Mouse (Mus musculus) regulatory T cell (primary cell): ENCODE data around the gene Gnptab.

Experiments used
- in situ Hi-C: fragments of 300-600 bp; cut with MboI, MseI; formaldehyde crosslinking; loops from one replicate; pipeline ENCODE4 v1.15.1; 2025; ENCODE audit warnings: high pct_unique_total_duplicates

The Gnptab gene

DNA sequence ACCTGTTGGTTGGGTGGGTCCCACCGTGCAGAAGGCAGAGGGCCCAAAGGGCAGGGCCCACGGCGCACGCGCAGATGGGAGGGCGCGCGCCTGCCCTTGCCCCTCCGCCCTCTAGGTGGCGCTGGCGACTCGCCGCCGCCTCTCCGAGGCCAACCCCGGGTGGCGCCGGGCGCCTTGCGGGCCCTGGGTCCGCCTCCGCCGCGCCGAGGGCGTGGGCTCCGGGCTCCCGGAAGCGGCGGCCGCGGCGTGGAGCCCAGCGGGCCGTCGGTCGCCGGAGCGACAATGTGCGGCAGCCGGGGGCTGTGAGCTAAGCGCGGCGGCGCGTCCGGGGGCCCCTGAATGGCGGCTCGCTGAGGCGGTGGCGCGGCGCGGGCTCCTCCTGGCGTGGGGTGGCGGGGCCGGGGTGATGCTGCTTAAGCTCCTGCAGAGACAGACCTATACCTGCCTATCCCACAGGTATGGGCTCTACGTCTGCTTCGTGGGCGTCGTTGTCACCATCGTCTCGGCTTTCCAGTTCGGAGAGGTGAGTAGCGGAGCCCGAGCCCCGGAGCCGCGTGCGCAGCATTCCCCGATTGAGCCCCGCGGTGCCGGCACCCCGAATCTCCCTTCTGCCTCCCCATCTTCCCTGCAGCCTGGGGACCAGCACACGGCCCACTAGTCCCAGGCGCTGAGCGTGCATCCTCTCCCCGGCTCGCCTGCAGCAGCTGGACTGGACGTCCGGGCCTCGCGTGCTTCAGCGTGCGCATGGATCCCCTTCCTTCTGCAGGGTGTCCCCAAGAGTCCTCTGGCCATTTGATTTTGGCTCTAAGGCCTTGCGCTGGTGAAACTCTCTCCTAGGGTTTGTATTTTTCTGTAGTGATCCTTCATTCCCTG, at the start of gene Gnptab, which contains the start of gene Dram1:
TSS of gene Gnptab (plus strand) at position 120 of the 873 bp plus-strand sequence.
TSS of gene Dram1 (minus strand) at position 68 of the 873 bp plus-strand sequence.
- in situ Hi-C loops: loop anchor here (5.0 to 10.0 kb wide), 3 partner anchors 43 to 446 kb away; partner anchors contain the start of gene Utp20

DNA sequence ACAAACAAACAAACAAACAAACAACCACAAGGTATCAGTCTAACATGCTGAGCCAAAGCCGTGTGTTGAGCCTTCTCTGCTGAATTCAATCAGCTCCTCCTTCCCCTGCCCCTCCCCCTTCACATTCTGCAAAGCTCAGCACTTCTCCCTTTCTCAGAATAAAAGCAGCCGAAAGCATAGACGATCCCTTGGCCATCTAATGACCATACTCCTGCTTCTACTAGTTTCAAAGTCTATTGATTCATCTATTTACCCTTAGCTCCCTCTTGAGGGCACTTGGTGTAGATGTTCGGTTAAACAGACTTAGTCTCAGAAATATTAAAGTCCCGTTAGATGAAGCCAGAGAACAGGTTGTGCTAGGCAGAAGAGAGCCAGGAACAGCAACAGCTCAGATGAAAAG, 48.2 kb upstream of the Gnptab start:
- in situ Hi-C loops: no loop called here

DNA sequence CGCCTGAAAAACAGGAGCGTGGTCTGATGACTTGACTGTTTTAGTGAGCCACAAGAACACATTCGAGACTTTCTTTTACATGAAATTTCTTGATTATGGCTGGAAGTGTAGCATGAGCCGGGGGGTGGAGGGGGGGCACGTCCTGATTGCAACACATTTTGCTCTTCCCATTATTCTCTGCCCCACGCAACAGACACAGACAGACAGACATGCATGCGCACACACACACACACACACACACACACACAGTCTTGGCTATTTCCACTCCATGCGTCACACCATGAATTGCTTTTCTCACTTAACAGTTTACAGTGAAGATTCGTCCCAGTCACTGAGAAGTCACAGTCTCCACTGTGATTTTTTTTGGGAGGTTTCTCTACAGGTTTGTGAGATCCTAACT, 38.3 kb upstream of the Gnptab start:
- in situ Hi-C loops: no loop called here

DNA sequence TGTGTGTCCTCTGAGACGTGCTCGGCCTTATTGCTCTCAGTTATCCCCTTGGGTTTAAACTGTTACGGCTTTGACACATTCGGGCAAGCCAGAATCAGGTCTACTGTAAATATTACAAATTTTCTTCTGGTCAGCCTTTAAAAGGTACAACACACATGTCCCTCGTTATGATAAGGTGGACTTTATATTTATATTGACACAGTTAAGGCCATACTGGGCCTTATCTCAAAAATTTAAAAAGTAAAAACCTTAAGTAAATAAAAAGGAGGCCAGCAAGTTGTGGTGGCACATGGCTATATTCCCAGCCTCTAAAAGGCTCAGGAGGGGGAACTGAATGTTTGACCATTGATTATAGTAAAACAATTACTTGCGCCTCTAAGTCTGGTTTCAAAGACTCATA, 37.6 kb upstream of the Gnptab start:
- in situ Hi-C loops: no loop called here

DNA sequence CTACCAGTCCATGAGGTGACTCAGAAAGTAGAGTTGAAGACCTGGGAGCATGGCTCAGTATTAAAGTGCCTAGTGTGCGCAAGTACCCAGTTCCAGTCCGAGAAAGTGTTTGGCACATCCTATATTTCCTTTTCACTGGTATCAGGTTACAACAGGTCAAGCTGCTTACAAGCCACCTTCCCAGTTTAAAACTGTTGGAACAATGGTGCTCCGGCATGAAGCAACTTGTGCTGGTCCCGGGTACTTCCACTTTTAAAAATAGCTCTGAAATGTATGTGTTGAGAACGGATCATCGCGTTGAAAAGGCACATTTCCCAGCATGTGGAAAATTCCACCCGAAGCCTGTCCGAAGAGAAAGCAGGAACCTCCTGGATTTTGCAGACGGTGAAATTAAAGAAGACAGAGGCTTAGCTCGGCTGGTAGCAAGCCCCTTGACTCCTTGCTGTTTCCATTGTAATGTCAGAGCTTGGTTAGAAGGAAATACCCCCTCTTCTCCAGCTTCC, 33.0 kb upstream of the Gnptab start:
- in situ Hi-C loops: no loop called here

DNA sequence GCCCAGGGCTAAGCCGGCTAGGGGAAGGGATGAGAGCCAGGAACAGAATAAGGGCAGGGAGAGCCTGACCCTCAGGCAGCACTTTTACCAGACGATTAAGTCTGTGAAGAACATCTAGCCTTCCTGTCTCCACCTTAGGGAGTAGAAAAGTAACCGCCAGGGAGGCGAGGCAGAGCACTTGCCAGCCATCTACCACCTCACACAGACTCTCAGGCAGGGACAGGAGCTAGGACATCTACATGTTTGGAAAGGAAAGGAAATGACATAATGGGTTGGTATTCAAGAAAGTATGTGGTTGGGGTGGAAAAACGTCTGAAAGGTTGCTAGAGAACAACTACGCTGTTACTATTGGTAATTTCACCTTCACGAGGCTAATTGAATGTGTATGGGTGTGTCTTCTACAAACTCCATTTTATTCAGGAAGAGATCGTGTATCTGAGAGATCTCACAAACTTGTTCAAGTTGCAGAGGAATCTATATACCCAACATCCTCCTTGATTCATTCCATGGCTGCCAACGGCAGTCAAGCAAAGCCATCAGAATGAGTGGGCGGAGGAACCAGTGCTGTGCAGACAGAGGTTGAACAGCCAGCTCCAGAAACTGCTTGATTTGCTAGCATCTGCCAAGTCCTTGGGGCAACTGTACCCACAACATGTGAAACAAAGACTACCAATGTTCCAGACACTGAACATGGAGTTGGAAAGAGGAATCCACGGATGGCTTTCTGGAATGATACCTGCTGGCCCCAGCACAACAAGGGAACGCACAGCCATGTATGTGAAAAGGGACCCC, 32.3 kb upstream of the Gnptab start:
- in situ Hi-C loops: no loop called here

DNA sequence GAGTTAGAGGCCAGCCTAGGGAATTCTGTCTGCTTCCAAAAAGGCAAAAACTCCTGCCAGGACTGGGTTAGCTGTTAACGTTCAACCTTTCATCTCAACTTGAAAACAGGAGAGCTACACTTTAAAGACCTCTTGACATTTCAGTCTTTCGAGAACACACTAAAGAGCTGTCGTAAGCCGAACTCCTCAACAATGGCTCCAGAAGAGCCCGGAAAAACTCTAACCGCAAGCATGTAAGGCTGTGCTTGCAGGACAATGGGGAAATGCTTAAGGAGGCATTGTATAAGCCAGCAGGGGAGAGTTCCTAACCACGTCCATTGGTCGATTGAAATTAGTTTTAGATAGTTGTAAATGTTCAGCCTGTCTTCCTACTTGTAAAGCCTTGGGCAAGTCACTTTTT, 29.1 kb upstream of the Gnptab start:
- in situ Hi-C loops: no loop called here

DNA sequence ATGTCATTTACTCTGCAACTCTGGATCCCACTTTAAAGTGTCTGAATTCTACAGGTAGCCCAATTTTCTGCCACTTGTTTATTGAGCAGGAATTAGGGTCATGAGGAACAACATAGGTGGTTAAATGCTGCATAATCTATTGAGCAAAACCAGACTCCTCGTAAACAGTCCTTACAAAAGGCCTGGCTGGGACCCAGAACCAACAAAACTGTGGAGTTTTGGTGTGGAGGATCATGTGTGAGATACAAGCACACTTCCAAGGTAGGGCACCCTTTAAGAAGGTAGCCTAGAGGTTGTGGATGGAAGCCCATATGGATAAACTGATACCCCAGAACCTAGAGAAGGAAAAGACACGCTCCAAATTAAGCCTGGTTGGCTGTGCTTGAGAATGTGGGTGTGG, 28.2 kb upstream of the Gnptab start:
- in situ Hi-C loops: no loop called here

DNA sequence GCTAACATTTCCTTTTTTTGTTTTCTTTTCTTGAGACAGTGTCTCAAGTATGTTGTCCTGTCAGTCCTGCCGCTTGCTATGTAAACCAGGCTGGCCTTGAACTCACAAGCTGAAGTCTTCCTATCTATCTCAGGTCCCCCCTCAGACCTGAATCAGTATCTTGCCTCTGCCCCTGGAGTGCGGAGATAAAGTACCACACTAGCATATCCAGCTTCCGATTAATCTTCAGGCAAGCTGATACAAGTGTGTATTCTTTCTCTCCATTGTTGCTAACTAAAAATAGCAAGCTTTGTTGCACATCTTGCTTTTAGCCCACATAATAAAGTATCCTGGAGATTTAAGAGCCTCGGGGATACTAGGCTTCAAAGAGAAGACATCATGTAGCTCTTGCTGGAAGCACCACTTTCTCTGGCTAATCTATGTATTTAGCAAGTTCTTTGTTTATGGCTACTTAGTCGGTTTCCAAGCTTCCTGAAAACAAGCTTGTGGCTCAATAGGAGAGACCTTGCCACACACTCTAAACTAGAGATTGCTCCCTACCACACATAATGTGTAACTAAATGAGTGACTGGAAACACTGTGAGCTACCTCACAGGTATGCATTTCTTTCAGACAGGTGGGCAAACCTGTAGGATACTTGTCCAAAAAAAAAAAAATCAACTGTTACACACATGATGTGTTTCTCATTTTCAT, 27.4 kb upstream of the Gnptab start:
- in situ Hi-C loops: no loop called here

DNA sequence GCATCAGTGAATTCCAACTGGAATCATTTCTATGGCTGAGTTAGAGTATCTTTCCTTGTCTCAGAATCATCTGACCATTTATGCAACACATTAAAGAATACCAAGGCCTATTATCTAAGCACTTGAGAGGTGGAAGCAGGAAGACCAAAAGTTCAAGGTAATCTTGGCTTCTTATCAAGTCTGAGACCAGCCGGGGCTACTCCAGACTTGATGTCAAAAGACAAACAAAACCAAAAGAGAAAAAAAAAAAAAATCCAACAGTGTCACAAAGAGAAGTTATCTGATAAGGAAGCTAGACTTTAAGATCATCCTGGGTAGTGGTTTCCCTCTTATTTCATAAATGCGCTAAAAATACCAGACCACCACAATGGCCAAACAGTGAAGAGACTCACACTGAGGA, 26.4 kb upstream of the Gnptab start:
- in situ Hi-C loops: no loop called here

DNA sequence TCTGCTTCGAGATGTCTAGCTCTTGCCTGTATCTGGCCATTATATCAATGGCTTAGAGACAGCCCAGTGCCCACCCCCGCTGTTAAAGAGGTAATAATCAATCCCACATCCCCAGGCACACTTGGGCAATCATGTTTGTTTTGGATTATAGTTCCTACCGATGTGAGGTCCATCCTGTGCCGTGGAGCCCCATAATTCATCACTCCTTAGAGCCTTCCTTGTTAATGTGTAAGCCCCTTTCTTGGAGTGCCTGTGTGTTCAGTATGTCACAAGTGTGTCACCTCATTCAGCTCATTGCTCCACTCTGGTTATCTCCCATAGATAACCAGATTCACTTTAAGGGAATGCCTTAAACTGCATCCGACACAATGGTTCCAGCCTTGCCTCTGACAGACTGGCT, 24.3 kb upstream of the Gnptab start:
- in situ Hi-C loops: no loop called here

DNA sequence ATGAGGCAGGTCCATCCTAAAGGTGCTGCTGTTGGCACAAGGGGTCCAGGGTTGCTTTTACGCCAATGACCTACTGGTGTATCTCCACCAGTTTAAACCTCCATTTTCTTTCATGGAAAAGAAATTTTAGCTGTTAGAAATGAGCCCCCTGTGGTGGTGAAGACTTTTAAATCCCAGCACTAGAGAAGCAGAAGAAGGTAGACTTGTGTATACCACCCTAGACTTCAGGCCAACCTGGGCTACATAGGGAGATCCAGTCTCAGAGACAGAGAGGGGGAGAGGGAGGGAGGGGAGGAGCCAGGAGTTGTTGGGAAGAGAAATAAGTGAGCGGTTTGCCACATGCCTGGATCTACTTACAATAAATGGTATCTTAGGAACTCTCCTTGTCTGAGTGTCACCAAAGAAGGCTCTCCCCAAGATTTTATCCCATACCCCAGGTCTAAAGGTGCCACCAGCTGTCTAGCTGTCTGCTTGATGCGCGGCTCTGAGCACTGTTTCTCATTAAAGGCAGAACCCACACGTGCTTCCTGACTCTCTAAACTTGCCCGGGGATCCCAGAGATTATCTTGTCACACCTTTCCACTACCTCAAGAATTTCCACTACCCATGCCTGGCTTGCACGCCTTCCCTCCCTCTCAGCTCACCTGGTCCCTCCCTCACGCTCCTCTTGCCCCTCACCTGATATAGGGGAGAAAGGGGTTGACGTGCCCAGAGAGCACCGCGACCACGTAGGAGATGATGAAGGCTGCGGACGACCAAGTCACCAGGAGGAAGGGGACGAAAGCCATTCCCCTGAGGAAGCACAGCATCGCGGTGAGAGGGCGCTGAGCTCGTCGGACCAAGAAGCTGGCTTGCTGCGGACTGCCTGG, 22.6 kb upstream of the Gnptab start:
- in situ Hi-C loops: no loop called here

DNA sequence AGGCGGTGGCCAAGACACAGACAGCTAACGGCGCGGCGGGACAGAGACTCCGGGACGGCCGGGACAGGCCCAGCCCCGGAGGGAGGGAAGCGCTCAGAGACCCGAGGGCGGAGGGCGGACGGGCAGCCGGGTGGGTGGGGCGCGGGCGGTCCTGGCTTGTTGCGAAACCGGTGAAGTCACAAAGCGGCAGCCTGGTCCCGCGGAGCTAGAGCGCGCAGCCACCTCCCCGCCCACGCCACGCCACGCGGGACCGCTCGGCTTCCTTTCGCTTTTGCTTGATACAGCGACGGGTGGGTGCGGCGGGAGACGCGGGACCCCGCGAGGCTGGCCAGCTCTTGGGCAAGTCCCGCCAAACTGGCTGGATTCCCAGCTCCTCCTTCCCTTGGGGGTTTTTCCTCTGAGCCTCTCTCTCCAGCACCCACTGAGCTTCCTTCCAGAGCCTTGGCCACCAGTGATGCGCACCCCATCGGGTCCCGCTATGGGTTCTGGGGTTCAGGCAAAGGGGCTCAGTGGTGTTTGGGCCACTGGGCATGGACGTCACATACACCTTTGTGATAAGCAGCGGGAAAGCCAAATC, 21.9 kb upstream of the Gnptab start:
- in situ Hi-C loops: no loop called here

DNA sequence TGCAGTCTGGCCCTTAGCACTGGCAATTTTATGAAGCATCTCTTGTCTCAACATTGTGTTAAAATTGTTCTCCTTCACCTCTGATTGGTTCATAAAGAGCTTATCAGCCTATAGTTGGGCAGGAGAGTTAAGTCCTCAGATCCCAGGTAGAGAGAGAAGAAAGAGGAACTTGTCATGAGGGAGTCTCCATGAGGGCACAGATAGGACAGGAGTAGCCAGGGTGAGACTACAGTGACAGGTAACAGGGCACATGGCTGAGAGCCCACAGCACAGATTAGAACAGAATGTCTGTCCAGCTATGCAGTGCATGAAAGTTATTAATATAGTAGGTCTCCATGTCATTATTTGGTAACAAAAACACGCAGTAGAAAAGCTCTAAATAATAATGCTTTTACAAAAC, 16.7 kb upstream of the Gnptab start:
- in situ Hi-C loops: no loop called here

DNA sequence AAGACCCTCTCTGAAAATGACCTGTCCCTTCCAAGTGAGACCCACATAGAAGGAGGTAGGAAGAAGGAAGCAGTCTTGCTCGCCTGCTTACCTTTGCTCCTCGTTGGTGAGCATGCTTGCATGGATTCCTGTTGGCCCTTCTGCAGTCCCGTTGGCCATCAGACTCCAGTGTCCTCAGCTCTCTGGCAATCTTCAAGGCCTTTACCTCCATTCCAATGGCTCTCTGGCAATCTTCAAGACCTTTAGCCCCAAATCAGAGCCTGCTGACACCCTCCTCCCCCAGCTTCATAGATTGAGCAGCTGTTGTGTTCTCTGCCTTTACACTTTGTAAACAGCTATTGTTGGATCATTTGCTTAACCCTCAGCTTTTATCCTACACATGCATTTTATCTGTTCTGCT, 14.7 kb upstream of the Gnptab start:
- in situ Hi-C loops: no loop called here

DNA sequence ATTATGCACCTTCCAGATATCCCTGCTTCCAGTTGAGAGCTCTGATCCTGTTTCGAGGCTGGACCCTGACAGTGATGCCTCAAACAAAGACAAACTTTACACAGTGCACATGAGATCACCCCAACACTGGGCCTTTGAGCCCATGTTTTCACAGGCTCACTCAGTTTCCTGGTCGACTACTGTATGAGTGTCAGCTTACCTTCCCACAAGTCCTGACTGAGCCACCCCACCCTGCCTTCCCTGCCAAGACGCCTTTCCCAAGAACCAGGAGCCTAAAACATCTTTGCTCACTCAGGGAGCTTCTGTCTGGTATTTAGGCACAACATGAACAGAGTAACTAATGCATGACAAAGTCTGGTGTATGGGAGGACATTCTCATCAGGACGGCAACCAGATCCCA, 9.7 kb upstream of the Gnptab start:
- in situ Hi-C loops: no loop called here

DNA sequence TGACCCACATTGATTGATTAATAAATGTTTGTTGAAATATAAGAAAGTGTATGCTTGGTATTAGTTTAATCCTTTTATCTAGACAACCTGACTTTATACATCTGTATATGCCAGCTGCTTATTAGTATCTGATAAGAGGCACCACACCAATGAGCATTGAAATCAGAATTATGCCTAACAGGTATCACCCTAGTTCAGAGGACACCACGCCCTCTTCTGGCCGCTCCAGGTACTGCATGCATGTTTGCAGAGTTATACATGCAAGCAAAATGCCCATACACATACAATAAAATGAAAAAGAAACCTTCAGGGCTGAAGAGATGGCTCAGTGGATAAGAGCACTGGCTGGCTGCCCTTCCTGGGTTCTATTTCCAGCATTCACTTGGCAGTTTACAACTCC, 7.1 kb upstream of the Gnptab start:
- in situ Hi-C loops: loop anchor here (10.0 kb wide), 1 partner anchor 453 kb away; the partner anchor contains the start of gene Utp20

DNA sequence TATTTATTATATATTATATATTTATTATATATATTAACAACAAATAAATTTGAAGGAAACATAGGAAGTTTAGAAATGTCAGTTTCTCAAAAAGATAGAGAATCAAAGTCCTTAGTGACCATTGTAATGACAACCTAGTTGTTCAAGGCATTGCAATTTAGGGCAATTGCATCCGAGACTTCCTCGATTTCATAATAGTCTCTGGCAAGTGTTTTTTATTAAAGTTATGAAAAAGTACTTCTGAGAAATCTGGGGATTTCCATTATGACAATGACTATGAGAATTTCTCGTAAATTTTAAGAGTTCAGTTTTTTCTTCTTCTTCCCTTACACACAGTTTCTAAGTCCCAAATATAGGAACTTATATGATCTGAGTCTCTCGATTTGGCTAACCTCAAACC, 6.5 kb upstream of the Gnptab start:
- in situ Hi-C loops: loop anchor here (10.0 kb wide), 1 partner anchor 452 kb away; the partner anchor contains the start of gene Utp20

DNA sequence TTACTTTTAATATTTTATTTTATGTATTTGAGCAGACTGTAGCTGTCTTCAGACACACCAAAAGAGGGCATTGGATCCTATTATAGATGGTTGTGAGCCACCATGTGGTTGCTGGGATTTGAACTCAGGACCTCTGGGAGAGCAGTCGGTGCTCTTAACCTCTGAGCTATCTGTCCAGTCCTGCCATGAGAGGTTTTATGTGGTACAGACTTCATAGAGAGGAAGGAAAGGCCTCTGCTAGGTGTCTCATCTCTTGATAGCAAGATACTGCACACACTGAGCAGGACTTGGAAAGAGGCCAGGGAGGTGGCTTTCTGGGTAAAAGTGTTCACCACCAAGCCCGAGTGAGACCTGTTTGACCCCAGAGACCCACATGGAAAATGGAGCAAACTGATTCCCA, 6.0 kb upstream of the Gnptab start:
- in situ Hi-C loops: loop anchor here (10.0 kb wide), 1 partner anchor 452 kb away; the partner anchor contains the start of gene Utp20

DNA sequence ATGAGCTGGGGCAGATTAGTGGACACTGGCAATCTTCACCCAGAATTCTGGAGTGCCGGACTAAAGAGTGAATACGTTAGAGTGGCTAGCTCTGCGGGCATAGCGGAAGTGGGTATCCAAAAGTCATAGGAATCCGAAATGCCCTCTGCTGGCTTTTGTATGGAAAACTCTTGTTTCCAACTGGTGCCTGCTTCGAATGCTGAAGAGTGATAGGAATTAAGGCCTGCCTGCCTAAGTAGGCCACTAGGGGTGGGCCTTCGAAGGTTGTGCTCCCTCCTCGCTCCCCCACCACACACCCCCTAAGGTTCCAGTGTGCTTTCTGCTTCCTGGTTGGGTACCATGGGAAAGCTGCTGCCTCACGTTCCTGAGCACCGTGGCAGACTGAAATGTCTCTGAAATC, 3.9 kb upstream of the Gnptab start:
- in situ Hi-C loops: loop anchor here (5.0 to 10.0 kb wide), 3 partner anchors 47 to 450 kb away; partner anchors contain the start of gene Utp20
